Comparison of ENCODE assay signal across 22 mouse cellular contexts in the genomic region with DNA sequence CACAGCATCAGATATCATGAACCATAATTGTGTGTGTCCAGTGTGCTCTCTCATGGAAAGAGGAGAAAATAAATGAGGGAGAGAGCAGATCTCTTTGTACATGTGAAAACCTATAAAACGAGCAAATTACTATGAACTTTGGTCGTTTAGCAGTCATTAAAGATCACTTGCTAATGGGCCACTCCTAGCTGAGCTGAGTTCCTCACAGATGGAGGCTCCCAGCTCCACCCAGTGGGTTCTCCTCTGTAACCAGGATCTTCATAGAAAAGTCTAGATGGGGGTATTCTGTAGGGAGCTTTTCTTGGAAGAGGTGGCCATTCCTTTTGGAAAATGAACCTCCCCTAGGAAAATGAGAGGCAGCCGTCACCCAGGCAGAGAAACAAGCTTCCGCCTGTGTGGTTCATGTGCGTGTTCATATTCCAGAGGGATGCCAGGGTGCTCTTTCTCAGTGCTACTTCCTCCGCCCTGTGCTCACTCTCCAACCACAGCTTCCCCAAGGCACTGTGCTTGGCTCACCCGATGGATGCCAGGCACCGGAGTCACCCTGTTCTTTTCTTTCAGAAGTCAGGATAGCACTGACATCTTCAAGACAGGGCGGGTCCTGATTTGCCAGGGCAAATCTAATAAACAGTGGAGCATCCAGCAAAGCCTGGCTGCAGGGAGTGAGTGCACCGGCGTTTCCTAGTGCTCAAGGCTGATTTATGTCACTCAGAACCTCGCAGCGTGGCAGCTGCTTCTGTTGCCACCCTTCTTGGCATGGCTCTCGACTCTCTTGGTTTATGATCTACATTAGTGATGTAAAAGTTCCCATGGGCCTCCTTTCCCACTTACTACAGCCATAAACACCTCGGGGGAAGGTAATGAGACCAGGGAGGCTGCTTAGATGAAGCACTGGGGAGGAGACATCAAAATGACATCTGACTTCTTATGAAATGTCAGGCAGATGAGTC. TPM values are rescaled to one million over a fixed set of nuclear protein-coding genes. Genes with fewer than 3 reads are reported as not detected.
A peak's percentile ranks its signal among the peaks of the same experiment; 100 is the strongest.
DNase-seq lines count a peak whose midpoint lies in the region; ATAC-seq and TF ChIP-seq lines count a peak whose summit lies in the region.
"Had no signal": no experiment of that assay in that cellular context is flagged by ENCODE, and none has a peak within 500 bp of the region (broad histone marks: within the 10 kb centered on the region; RNA-seq: fewer than 3 reads in every experiment).

No protein-coding gene starts in this region.

- DNase-seq in heart, adult 11 months = peak; percentile 82
- no peak for DNase-seq in heart, adult 2 months
- DNase-seq in 416B (ENCODE audit: low read depth) = peak; percentile 18
- DNase-seq in MN1 (ENCODE audit: low spot score) = peak; percentile 75
- no peak for DNase-seq in gastrocnemius, adult 8-10 months (ENCODE audit: low spot score in 2 of 2)
- no peak for DNase-seq in cerebellum, postnatal 10 days
- DNase-seq: gastrocnemius, postnatal 10 days; liver had no signal

- H3K36me3 ChIP-seq in heart, adult 2 months (ENCODE audit: control insufficient read depth, insufficient read depth, low read length) = no peaks in the 10 kb centered on the region
- H3K36me3 ChIP-seq in intestine, postnatal 0 days (ENCODE audit: control insufficient read depth, insufficient read depth) = no peaks in the 10 kb centered on the region

- H3K9ac ChIP-seq in heart, adult 2 months (ENCODE audit: low read depth, low read length) = no peak overlapping the region
- no peak overlapping the region for H3K9ac ChIP-seq in intestine, postnatal 0 days (ENCODE audit: low read depth, low read length)
- H3K9ac ChIP-seq: liver, postnatal 0 days had no signal

- TF ChIP-seq POLR2A in heart, adult 2 months (IDR thresholded peaks at IDR 0.05; ENCODE audit: insufficient read depth, low read depth, low read length) = no peak

- no peak for TF ChIP-seq EP300 in heart, adult 2 months (IDR thresholded peaks at IDR 0.05; ENCODE audit: insufficient read depth, low read depth, low read length)

- TF ChIP-seq CTCF in heart, adult 2 months (IDR thresholded peaks at IDR 0.05) = no peak
- TF ChIP-seq CTCF in intestine, postnatal 0 days (IDR thresholded peaks at IDR 0.05; ENCODE audit: low read depth) = no peak

- peak overlapping the region; percentile 35 for H3K4me2 ChIP-seq in intestine, postnatal 0 days (replicated peaks; ENCODE audit: low read depth)
- H3K4me2 ChIP-seq: heart, embryonic 11.5 days had no signal

- H3K27ac ChIP-seq in heart, adult 2 months = no peak overlapping the region
- H3K27ac ChIP-seq in intestine, postnatal 0 days (ENCODE audit: low read depth, low read length) = no peak overlapping the region
- H3K27ac ChIP-seq: hindbrain, postnatal 0 days had no signal

- intact Hi-C loops in heart, adult 2 months (cut with DNase I) = no loop called here

- H3K79me2 ChIP-seq in heart, adult 2 months (replicated peaks; ENCODE audit: control insufficient read depth, insufficient read depth, low read length) = no peaks in the 10 kb centered on the region

- 0 out of 2 replicates have a peak, but pooled peaks have one; percentile 16 for ATAC-seq in intestine, postnatal 0 days
- ATAC-seq: activated CD4-positive, CD25-positive, alpha-beta regulatory T cell, adult 4 months; hindbrain, postnatal 0 days; liver, postnatal 0 days had no signal

- H3K27me3 ChIP-seq in heart, adult 2 months (ENCODE audit: control insufficient read depth, insufficient read depth, low read length) = no peaks in the 10 kb centered on the region
- H3K27me3 ChIP-seq in intestine, postnatal 0 days (replicated peaks; ENCODE audit: control insufficient read depth, insufficient read depth, low read length) = no peaks in the 10 kb centered on the region

- H3K4me1 ChIP-seq in heart, adult 2 months (ENCODE audit: control insufficient read depth, insufficient read depth, low read length) = no peaks in the 10 kb centered on the region
- no peaks in the 10 kb centered on the region for H3K4me1 ChIP-seq in intestine, postnatal 0 days (replicated peaks; ENCODE audit: control insufficient read depth, insufficient read depth, low read length)

- H3K9me3 ChIP-seq in intestine, postnatal 0 days (ENCODE audit: control insufficient read depth) = no peaks in the 10 kb centered on the region

- 61% methylated on average over 15 of the region's 15 CpGs for WGBS in heart, adult 2 months
- WGBS in intestine, postnatal 0 days = 53% methylated on average over 15 of the region's 15 CpGs

- no peak overlapping the region for H3K4me3 ChIP-seq in heart, adult 2 months
- H3K4me3 ChIP-seq in intestine, postnatal 0 days (ENCODE audit: low read depth, low read length) = no peak overlapping the region

RNA-seq across cellular contexts. Expression of a gene that starts 46.8 kb away (rescaled TPM):
- total RNA-seq in heart, adult 2 months (2021) = not detected
- not detected in 2 replicates for polyA plus RNA-seq in heart, adult 2 months (2012; rRNA removed)
- not detected in 2 replicates for polyA plus RNA-seq in intestine, postnatal 0 days (2015; fragmentation: Nextera tagmentation; extraction: Ambion mirVana)
- not detected for total RNA-seq in gastrocnemius, adult 8-10 months (2022)
- total RNA-seq: common myeloid progenitor, adult 5-6 weeks; gastrocnemius, postnatal 10 days; heart, postnatal 14 days; hindbrain, postnatal 0 days; layer of hippocampus, postnatal 14 days; left cerebral cortex, postnatal 14 days; midbrain, postnatal 0 days; neutrophil, adult 5-6 weeks had no signal
- polyA plus RNA-seq: activated CD4-positive, CD25-positive, alpha-beta regulatory T cell, adult 4 months; embryonic facial prominence, embryonic 14.5 days; heart, embryonic 11.5 days; hindbrain, postnatal 0 days; kidney, embryonic 14.5 days; liver, postnatal 0 days; midbrain, postnatal 0 days; urinary bladder, adult 2 months had no signal

Comparison
In these comparisons a context has a peak if more than half of its experiments do, and no peak if none do; other contexts are left out.
1. DNase-seq: peak in heart, adult 11 months (single experiment), 416B (single experiment) and MN1 (single experiment); none in heart, adult 2 months (0 of 2), gastrocnemius, adult 8-10 months (0 of 2) and cerebellum, postnatal 10 days (0 of 2).